Mouse (Mus musculus) neural tube, embryonic 14.5 days (tissue): ENCODE data around the gene Gata1. TPM values are rescaled to one million over a fixed set of nuclear protein-coding genes. Genes with fewer than 3 reads are reported as not detected.
A peak's percentile ranks its signal among the peaks of the same experiment; 100 is the strongest.
"Not testable (repeated sequence)": the region's sequence is repeated elsewhere in the genome, so short reads cannot be mapped to it uniquely, and the experiment has no call there.

Experiments
- ATAC-seq: fragments of 200-750 bp; cut with Nextera tagmentation; 2 replicates; pipeline ENCODE4 v1.8.0; 2017; ENCODE audit warnings: low read depth, mild to moderate bottlenecking, moderate TSS enrichment, moderate library complexity
- H3K27ac ChIP-seq: fragments of 300-500 bp; sonication (generic); 2 replicates; pipeline ENCODE4 v1.5.1; 2014; ENCODE audit warnings: low read depth, mild to moderate bottlenecking, control low read depth, low read length, moderate library complexity, mixed read lengths
- H3K27me3 ChIP-seq: fragments of 300-500 bp; sonication (generic); 2 replicates; pipeline ENCODE4 v1.6.1; 2014; ENCODE audit warnings: low read length; ENCODE audit not compliant: control insufficient read depth, insufficient read depth
- H3K36me3 ChIP-seq: fragments of 300-500 bp; sonication (generic); 2 replicates; pipeline ENCODE4 v1.6.1; 2014; ENCODE audit warnings: low read length, mixed read lengths; ENCODE audit not compliant: control insufficient read depth, insufficient read depth
- H3K4me1 ChIP-seq: fragments of 300-500 bp; sonication (generic); 2 replicates; pipeline ENCODE4 v1.6.1; 2014; ENCODE audit warnings: low read length; ENCODE audit not compliant: control insufficient read depth, insufficient read depth
- H3K4me2 ChIP-seq: fragments of 300-500 bp; sonication (generic); 2 replicates; pipeline ENCODE4 v1.6.1; 2014; ENCODE audit warnings: mild to moderate bottlenecking, low read depth, low read length, control low read depth
- H3K4me3 ChIP-seq: fragments of 300-500 bp; sonication (generic); 2 replicates; pipeline ENCODE4 v1.5.1; 2014; ENCODE audit warnings: low read depth, low read length, control low read depth, mixed read lengths
- H3K9ac ChIP-seq: fragments of 300-500 bp; sonication (generic); replicated peaks from 2 replicates; pipeline ENCODE4 v1.6.1; 2014; ENCODE audit warnings: low read depth, mild to moderate bottlenecking, control low read depth, low read length, mixed read lengths
- H3K9me3 ChIP-seq: fragments of 300-500 bp; sonication (generic); 2 replicates; pipeline ENCODE4 v1.6.1; 2016; ENCODE audit warnings: low read length; ENCODE audit not compliant: control insufficient read depth
- WGBS: fragments of 180-500 bp; shearing (Covaris S2); extraction: QIAGEN DNeasy Blood & Tissue Kit; methylation state at CpG from one replicate; pipeline ENCODE4 v1.1.7; 2014; 5-methylcytosine and 5-hydroxymethylcytosine counted together
- polyA plus RNA-seq: library from polyadenylated mRNA; unstranded; fragments of >200 nt; fragmentation: Nextera tagmentation; extraction: Ambion mirVana; gene quantifications from 2 replicates; pipeline ENCODE4 v1.2.1, GENCODE M21; 2014

Gene Gata1
- polyA plus RNA-seq, 1 experiment from 2014 or later = not detected

- peak; percentile 91 for ATAC-seq
- H3K27ac ChIP-seq = peak within 1 kb of the TSS; percentile 70
- peak within 1 kb of the TSS; percentile 45 for H3K4me3 ChIP-seq
- H3K27me3 ChIP-seq = no peaks in the 10 kb centered on the region
- no peaks in the 10 kb centered on the region for H3K9me3 ChIP-seq
- 0 out of 2 replicates have a peak, but pooled peaks cover 9% of the 10 kb centered on the region for H3K4me1 ChIP-seq
- H3K9ac ChIP-seq = peak within 1 kb of the TSS; percentile 58
- WGBS = 19% methylated on average over 35 of the region's 40 CpGs
- H3K36me3 ChIP-seq = no peaks in the 10 kb centered on the region
- H3K4me2 ChIP-seq = peak within 1 kb of the TSS; percentile 61
These were observed 58.1 kb downstream of the Gata1 start, which contains the start of gene Pcsk1n for GRCm38 (mm10) chrX:7919601-7920383. TSS of gene Pcsk1n (plus strand) at chrX:7919822.

- not testable (repeated sequence) for H3K9ac ChIP-seq, H3K36me3 ChIP-seq, H3K9me3 ChIP-seq, H3K4me3 ChIP-seq, H3K4me2 ChIP-seq, H3K27ac ChIP-seq, H3K4me1 ChIP-seq, ATAC-seq, H3K27me3 ChIP-seq
- 78% methylated on average over 6 of the region's 6 CpGs for WGBS
These were observed 59.9 kb downstream of the Gata1 start for GRCm38 (mm10) chrX:7917960-7918359.

- not testable (repeated sequence) for H3K27me3 ChIP-seq, H3K4me1 ChIP-seq, H3K4me3 ChIP-seq, H3K36me3 ChIP-seq, H3K27ac ChIP-seq, H3K9me3 ChIP-seq, H3K4me2 ChIP-seq, ATAC-seq, H3K9ac ChIP-seq
- WGBS = 24% methylated on average over 3 of the region's 3 CpGs
These were observed 62.2 kb downstream of the Gata1 start for GRCm38 (mm10) chrX:7915669-7916068.

GRCm38 (mm10) chrX:7910473-7910872 lies 67.4 kb downstream of the Gata1 start:
- ATAC-seq = no peak
- H3K9me3 ChIP-seq = no peaks in the 10 kb centered on the region
- no peak overlapping the region for H3K27ac ChIP-seq
- H3K27me3 ChIP-seq = no peaks in the 10 kb centered on the region
- no peak overlapping the region for H3K9ac ChIP-seq
- no peaks in the 10 kb centered on the region for H3K4me1 ChIP-seq
- no peak overlapping the region for H3K4me3 ChIP-seq
- WGBS = 52% methylated on average over 6 of the region's 6 CpGs
- no peaks in the 10 kb centered on the region for H3K36me3 ChIP-seq
- no peak overlapping the region for H3K4me2 ChIP-seq

Other genes starting within 250 kb of the Gata1 start
- 137 and 147 TPM in 2 replicates for gene Praf2, start 249.6 kb downstream of the Gata1 start, polyA plus RNA-seq
- 55.9 and 57.1 TPM in 2 replicates for gene Ccdc120, start 227.2 kb downstream of the Gata1 start, polyA plus RNA-seq
- gene Tfe3, start 215.5 kb downstream of the Gata1 start, polyA plus RNA-seq = 16.6 and 23.8 TPM in 2 replicates
- gene Gripap1, start 188.3 kb downstream of the Gata1 start, polyA plus RNA-seq = 57.3 and 74.5 TPM in 2 replicates
- 5.8 and 7.7 TPM in 2 replicates for gene Kcnd1, start 155.8 kb downstream of the Gata1 start, polyA plus RNA-seq
- gene Otud5, start 136.7 kb downstream of the Gata1 start, polyA plus RNA-seq = 26.8 and 28.1 TPM in 2 replicates
- 20.7 and 22.9 TPM in 2 replicates for gene Pim2, start 99.8 kb downstream of the Gata1 start, polyA plus RNA-seq
- 23.6 and 25.1 TPM in 2 replicates for gene Slc35a2, start 94.0 kb downstream of the Gata1 start, polyA plus RNA-seq
- gene Pqbp1, start 78.8 kb downstream of the Gata1 start, polyA plus RNA-seq = 184 and 191 TPM in 2 replicates
- gene Timm17b, start 78.7 kb downstream of the Gata1 start, polyA plus RNA-seq = 146 and 167 TPM in 2 replicates
- not detected in 2 replicates for gene Gm10491, start 70.2 kb downstream of the Gata1 start, polyA plus RNA-seq
- not detected in 2 replicates for gene Gm10490, start 68.5 kb downstream of the Gata1 start, polyA plus RNA-seq
- 245 and 258 TPM in 2 replicates for gene Pcsk1n, start 58.2 kb downstream of the Gata1 start, polyA plus RNA-seq
- gene Eras, start 49.5 kb downstream of the Gata1 start, polyA plus RNA-seq = not detected in 2 replicates
- 56.8 and 59.1 TPM in 2 replicates for gene Hdac6, start 30.2 kb downstream of the Gata1 start, polyA plus RNA-seq
- gene Glod5, start 40.4 kb upstream of the Gata1 start, polyA plus RNA-seq = 0.43 and 1.2 TPM in 2 replicates
- gene Suv39h1, start 96.7 kb upstream of the Gata1 start, polyA plus RNA-seq = 37.2 and 38.2 TPM in 2 replicates
- gene Was, start 112.4 kb upstream of the Gata1 start, polyA plus RNA-seq = 0.12 and 0.28 TPM in 2 replicates
- gene Wdr13, start 154.8 kb upstream of the Gata1 start, polyA plus RNA-seq = 63.7 and 66.9 TPM in 2 replicates
- 379 and 383 TPM in 2 replicates for gene Rbm3, start 167.8 kb upstream of the Gata1 start, polyA plus RNA-seq
- 23.7 and 24.4 TPM in 2 replicates for gene Tbc1d25, start 198.1 kb upstream of the Gata1 start, polyA plus RNA-seq
- gene Ebp, start 215.4 kb upstream of the Gata1 start, polyA plus RNA-seq = 31.8 and 37.4 TPM in 2 replicates
- 48.8 and 59.7 TPM in 2 replicates for gene Porcn, start 228.5 kb upstream of the Gata1 start, polyA plus RNA-seq